ENCODE assay signal across 11 mouse cellular contexts in genomic region chr9:43965171-43965570, GRCm38 (mm10).
"Had no signal": no experiment of that assay in that cellular context is flagged by ENCODE, and none has a peak within 500 bp of the region (broad histone marks: within the 10 kb centered on the region; RNA-seq: fewer than 3 reads in every experiment).

No protein-coding gene starts in this region.

- DNase-seq: liver; liver, embryonic 13.5 days; liver, postnatal 0 days; lung, adult 18-20 months; lung, adult 2 months; lung, embryonic 14.5 days; lung, postnatal 10 days; lung, postnatal 14 days; lung, postnatal 36 days; lung, postnatal 4 days; midbrain, embryonic 14.5 days had no signal
